Mouse (Mus musculus): ENCODE data around the gene Acer3. TPM values are rescaled to one million over a fixed set of nuclear protein-coding genes. Genes with fewer than 3 reads are reported as not detected.

Gene Acer3
- total RNA-seq, 4 experiments from 2014 or later, result 25.1 to 27.2 (median 25.5) TPM

DNA sequence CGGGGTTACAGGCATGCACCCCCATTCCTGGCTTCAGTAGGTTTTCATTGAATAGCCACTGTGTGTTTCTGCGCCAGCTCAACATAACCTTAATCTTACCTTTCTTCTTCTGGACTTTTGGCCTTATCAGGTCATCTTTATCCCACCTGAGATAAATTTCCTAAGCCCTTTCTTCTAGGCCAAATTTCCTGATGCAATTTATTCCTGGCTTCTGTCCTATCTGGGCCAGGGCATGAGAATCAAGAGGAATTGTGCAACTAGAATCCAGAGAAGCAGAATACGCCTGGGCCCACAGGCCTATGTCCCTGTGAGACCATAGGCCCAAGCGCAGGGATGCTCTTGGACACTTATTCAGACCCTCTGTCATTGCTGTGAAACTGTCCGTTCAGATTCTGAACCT lies 12.5 kb upstream of the Acer3 start:
- DNase-seq (ENCODE audit: low spot score in 2 of 2), result no peak

DNA sequence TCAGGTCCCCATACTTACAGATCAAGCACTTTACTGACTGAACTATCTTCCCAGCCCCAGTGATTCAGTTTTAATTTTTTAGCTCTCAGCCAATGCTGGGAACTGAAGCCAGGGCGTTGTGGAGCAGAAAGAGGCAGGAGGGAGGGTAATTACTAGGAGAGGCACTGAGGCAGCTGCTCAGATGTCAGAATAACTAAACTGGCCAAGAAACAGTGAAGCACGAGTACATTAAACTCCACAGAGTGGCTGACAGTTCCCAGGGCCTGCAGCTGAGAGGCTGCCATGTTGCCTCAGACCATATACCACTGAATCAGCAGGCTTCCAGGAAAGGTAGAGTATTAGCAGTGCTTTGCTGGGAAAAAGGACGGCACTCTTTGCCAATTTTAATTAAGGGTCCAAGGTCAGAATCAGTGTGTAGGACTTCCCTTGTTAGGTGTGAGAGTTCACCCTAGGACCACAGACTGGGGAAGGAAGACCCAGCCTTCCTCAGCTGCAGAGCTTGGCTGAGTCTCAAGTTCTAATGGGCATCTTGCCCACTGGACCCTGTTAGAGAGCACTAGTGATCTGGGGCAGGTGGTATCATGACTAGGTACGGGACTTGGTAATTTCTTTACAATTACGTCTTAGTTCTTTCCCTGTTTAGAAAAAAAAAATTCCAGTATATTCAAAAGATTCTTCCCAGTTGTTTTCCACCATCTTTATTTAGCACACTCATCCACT lies 11.8 kb upstream of the Acer3 start:
- no peak for DNase-seq (ENCODE audit: low spot score in 2 of 2)

DNA sequence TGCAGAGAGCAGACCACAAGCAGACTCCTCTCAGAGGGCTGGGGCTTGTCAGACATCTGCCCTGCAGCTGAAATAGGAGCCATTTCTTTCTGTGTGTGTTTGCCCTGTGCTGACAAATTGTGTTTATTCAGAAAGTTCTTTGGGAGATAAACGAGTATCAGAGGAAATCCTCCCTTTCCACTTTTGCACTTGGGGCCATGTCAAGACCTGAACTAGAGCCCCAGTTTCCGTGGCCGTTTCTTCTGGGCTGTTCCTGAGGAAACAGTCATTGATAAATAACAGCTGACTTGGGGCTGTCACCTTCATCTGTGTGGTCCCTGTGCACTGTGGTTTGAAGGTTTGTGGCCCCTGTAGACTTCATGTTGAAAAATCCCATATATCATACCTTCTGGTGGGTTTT lies 10.9 kb upstream of the Acer3 start:
- DNase-seq (ENCODE audit: low spot score in 2 of 2), result no peak

DNA sequence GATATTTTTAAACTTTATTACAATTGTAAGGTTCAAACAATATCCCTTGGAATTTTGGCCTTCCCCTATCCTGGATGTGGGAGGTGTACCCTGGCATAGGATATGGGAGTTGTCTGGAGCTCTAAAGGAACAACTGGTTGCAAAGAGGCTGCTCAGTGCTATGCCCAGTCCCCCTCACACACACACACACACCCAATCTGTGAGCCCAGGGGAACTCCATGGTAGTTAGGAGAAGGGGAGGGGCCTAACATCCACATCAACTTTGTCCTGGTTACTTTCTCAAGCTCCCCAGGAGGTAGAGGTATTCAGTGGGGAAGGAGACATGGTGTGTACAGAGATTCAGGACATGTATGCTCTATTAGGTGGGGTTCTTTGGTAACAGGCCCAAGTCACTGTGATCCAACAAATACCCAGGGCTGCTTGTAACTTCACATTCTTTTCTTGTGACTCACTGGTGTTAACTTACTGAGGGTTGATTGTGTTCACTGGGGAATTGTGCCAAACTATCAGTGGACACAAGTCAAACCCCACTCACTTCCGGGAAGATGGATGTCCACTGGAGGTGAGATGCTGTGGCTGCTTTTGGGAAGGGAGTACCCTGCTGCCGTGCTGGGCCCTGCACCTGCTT lies 9.5 kb upstream of the Acer3 start:
- DNase-seq (ENCODE audit: low spot score in 2 of 2), result no peak

DNA sequence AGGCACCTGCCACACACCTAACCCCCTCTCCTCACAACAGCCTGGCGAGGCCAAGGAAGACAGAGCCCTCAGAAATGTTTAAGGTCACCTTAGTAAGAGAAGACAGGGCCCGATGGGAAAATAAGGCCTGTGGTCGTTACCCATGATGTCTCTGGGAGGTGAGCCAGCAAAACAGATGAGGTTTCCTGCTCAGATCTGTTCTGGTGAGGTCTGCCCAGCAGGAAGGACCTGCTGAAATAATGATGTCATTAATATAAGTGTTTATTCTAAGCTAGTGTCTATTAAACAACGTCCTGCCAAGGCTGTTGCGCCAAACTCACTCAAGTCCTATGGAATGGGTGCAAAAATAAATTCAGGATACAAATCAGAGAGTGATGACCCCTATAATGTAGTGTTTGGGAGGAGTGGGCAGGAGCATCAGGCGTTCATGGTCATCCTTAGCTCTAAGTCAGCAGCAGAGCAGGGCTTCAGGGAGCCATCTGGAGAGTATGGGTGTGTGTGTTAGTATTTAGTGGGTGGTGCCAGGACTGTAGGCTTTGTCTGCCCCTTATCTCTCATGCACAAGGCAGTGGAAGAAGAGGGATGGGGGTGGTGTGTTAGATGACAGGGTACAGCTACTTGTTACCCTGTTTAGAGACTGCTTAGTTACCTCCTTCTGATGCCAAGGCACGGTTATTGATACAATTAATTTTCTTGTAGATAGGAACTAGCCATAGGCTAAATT lies 8.8 kb upstream of the Acer3 start:
- no peak for DNase-seq (ENCODE audit: low spot score in 2 of 2)

DNA sequence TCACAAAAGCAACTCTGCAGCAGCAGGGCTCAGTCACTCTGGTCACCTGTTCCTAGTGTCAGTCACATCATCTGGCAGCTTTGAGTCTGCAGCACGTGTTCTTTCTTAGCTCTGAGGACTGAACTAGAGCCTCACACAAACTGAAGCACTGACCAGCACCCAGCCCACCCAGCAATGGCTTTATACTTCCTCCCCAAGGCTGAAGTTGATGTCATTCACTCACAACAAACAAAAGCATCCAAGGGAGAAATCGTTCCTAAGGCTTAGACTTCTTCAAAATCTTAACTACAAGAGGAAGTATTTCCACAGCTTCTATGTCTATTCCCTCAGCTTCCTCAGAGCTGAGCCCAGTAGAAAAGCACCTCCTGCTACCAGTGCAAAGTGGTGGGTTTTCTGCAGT lies 7.3 kb upstream of the Acer3 start:
- no peak for DNase-seq (ENCODE audit: low spot score in 2 of 2)

DNA sequence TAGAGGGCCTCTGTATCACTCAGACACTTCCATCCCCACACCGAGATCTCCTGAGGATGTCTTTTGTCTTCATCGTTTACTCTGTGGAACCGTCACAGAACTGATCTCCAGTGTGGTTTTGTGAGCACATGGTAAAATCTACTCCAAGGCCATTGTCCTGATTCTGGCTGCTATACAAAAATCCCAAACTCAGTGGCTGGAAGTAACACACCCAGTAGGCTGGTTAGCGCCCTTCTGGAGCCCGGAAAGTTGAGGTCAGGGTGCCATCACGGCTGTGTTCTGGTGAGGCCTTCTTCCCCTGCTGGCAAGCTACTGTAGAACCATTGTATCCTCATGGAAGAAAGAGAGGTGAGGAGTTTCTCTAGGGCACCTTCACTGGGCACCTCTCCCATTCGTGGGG lies 5.0 kb upstream of the Acer3 start:
- DNase-seq (ENCODE audit: low spot score in 2 of 2), result no peak

DNA sequence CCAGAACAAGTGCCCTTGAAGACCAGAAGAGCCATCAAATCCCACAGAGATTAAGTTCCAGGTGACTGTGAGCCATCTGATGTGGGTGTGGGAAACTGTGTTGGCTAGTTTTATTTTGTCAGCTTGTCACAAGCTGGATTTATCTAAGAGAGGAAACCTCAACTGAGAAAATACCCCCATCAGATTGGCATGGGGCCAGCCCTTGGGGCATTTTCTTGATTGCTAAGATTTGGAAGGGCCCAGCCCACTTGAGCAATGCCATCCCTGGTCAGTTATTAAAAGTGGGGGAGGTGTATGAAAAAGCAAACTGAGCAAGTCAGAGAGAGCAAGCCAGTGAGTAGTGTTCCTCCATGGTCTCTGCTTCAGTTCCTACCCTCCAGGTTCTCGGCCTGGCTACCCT lies 3.2 kb upstream of the Acer3 start:
- no peak for DNase-seq (ENCODE audit: low spot score in 2 of 2)

DNA sequence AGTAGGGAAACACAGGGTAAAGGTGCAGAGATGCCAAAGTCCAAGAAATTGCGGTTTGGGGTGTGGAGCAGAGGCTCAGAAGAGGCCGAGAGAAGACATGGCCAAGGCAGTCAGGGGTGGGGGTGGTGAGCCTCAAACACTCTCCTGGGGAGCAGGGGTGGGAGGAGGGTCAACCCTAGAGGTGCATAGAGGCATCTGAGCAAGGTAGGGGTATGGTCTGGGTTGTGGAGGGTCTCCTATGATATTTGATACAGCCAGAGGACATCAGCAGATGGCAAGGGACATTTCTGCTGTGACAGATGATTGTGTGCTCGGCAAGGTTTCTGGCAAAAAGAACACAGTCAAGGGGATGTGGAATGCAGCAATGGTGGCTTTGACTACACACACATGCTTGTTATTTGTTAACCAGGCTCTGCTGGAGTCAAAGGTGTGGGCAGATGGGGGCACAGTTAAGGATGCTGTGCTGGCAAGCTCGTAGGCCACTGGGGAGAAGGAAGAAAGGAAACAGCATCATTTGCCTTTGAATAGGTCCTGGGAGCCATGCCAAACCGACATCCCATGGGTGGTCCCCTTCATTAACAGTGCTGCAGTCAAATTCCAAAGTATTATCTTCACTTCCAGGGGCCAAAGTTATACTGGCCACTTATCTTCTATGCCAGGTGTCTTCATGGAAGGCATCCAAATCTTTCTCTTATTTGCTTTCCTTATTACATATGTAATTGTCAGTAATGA lies 2.4 kb upstream of the Acer3 start:
- no peak for DNase-seq (ENCODE audit: low spot score in 2 of 2)

DNA sequence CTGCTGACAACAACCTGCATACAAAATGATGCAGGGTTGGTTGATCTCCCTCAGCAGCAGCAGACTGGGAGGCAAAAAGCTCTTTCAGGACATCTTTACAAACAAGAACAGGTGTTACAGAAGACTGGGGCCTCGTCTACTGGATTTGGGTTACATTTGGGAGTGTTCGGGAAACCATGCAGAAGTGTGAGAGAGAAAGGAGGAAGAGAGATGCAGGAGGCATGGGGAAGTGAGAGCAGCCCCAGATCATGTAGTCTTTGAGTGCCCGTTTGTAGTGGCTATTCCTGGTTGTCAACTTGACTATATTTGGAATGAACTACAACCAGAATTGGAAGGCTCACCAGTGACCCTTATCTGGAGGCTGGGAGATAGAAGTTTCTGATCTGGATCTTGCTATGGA lies 1.4 kb upstream of the Acer3 start:
- DNase-seq (ENCODE audit: low spot score in 2 of 2), result no peak

DNA sequence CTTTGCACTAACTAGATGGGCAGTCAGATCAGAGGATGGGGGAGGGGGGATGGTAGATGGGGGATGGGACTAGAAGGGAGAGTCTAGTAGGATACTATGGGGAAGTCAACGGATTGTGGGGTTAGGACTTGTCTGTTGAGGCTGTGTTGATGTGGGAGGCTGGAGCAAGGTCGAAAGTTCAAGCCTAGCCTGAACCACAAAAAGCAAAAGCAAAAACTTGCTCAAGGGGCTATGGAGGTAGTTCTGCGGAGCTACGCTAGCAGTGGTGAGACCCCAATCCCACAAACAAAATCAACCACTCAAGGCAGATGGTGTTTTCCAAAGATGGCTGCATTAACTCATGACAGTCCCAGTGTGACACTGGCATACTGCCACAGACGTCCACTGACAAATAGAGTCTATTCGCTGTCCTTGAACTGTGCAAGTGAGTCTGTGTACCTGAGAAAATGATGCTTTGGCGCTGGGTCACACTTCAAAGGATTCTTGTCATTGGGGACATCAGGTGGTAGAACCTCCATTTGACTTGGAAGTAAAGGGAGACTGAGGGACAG lies 927 bp downstream of the Acer3 start:
- DNase-seq (ENCODE audit: low spot score in 2 of 2), result no peak

DNA sequence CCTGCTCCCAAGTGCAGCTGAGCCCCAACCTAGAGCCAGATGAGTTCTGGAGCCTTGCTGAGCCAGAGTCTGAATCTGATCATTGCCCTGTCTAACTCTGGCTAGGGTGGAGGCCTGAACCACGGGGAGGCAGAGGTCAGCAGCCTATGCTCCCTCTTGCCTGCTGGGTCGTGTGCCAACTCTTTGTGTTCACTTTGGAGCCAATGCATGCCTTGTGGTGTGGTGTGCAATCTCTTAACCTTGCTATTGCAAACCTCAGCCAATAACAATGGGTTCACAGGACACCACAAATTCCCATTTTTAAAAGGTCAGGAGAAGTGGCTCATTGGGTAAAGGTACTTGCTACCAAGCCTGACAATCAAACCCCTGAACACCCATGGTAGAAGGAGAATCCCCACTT lies 4.4 kb downstream of the Acer3 start:
- DNase-seq (ENCODE audit: low spot score in 2 of 2), result no peak

DNA sequence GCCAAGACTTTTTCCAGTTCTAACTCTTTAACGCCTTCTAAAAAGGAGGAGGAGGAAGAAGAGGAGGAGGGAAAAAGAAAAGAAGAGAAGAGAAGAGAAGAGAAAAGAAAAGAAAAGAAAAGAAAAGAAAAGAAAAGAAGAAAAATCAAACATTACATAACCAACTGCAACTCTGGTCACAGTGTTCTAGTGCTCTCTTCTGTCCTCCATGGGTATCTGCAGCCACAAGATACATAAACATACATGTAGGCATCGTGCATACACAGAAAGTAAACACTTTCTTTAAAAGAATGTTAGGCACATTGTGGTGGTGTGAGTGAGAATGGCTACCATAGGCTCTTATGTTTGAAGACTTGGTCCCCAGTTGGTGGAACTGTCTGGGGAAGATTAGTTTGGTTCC lies 5.9 kb downstream of the Acer3 start:
- no peak for DNase-seq (ENCODE audit: low spot score in 2 of 2)

DNA sequence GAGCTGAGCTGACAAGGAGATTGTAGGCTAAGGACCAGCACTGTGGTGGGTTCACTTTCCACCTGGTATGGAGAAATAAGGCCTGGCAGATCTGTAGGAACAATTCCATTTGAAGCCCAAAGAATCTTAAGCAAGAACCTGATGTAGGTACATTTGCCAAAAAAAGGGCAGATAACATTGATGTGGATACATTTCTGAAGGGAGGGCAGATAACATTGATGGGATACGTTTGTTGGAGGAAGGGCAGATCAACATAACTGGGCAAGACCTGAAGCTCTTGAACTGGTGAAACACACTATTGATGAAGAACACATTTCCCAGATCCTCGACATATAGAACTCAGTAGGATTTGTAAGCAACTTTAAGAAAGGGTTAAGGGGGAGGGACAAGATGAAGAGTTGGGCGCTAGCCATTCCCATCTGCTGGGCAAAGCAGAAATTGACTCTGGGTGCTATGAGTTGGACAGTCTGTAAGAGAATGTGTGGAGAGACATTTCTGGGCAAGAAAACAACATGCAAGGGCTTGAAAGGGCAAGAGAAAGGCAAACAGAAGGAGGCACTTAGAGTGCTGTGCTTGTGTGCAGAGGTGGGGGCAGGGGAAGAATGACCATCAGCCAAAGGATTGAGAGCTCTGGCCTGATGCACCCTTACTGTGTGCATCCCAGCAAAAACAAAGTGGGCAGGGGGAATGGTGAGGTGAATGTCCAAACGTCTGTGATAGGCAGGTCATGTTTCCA lies 8.7 kb downstream of the Acer3 start:
- no peak for DNase-seq (ENCODE audit: low spot score in 2 of 2)

DNA sequence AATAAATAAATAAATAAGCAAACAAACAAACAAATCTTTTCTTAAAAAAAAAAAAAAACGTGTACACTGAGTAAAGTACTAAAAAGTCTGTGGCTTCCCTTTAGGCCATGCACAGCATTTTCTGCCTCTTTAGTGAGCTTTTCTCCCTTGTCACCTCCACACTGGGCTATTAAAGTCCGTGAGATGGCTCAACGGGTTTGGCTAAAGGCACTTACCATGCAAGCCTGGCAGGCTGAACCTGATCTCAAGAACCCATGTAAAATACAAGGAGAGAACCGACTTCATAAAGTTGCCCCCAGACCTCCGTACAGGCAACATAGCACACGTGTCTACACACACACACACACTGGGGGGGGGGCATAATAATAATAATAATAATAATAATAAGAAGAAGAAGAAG lies 10.7 kb downstream of the Acer3 start:
- no peak for DNase-seq (ENCODE audit: low spot score in 2 of 2)

DNA sequence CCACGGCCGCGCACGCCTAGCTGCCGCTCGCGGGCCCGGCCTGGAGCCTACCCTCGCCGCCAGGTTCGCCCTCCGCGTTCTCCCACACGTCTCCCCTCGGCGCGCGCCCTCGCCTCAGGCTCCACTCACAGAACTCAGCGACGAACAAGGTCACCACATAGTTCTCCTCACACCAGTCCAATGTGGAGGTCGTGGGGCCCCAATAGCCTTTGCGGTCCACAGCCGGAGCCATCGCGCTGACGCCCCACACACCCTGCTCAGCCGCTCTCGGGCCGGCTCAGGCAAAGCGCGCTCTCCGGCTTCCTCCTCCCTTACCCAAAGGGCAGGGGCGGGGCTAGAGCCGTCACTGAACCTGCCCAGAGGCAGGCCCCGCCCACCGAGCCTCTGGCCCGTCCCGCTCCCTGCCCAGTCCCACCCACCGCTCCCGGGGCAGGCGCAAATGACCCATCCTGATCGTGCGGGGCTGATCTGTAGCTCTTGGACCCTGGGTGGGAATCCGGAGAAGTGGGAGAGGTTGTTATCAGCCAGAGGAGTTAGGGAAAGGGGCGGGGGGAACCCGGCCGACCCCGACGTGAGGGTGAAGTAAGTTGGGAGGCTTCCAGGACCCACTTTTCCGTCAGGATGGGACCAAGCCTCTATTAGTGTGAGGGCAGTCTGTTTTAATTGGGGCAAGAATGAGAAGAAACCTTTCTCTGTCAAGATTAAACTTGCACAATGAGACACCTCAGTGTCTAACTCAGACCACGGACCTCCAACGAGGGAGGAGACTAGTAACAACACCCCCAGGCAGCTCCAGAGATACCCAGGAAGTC lies 11.6 kb downstream of the Acer3 start:
- peak; percentile 77 to 90 for DNase-seq (ENCODE audit: low spot score in 2 of 2)

DNA sequence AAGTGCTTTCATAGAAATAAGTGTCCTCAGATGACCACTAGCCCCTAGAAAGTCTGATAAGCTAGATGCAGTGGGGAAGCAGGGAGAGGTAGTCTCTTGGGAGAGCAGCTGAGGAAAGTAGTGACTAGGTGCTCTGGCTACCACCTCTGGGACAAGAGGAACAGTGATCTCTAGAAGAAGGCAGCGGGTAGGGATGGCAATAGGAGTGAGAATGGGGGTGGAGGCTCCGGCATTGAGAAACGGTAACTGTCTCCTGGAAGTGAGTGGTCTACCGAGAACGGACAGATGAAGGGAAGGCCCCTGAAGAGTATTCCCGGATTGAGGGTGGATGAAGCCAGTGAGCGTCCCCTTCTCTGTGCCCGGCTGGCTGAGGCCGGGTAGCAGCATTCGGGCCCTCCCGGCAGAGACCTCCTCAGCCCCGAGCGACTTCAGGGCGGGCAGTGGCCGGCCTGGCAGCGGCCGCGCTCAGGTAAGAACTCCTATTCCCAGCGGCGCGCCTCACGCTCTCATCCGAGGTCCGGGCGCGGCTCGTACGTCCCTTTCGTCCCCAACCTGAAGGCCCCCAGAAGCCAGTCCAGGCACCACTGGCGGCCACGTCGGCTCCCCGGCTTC lies 12.3 kb downstream of the Acer3 start:
- peak in 1 of 2 experiments; percentile 22 for DNase-seq (ENCODE audit: low spot score in 2 of 2)

DNA sequence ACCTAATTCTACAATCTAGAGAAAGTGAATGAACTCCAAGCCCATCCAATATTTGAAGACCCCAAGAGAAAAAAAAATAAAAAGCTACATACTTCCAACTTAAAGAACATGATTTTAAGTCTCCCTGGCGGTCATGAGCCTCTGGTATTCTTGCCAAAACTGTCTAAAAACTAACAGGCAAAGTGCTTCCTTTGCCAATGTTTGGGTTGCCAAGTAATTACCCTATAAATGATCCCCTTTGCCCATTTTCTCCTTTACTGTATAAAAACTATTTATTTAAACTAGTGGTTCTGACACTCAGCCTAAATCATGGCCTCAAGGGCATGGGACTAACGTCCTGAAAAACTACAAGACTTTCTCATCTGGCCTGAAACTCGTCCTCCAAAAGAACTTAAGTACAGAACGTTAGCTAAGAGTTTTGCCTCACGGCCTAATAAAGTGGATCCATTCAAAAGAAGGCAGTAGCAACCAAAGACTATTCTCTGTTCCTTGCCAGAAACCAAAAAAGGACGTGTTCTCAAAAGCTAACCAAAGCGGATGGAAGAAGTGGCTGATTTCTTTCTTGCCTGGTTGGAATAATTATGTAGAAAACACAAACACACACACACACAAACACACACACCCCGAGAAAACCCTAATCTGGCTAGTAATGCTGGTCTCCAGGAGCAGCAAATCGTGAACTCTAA lies 12.9 kb downstream of the Acer3 start:
- no peak for DNase-seq (ENCODE audit: low spot score in 2 of 2)

DNA sequence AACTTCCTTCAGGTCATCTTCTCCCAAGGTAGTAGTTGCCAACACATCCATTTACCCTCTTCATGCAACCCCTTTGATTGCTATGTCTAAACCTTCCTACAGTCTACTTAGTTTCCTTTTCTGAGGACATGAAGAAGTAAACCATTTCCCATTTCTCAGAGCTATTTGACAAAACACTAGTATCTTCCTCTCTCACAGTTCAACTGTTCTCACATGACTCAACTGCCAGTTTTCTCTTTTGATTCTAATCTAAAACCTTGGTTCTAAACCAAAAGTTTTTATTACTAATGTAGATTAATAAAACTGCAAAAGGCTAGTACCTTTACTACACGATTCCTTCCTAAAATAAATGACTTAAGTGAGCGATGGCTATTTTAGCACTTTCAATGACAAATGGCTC lies 13.6 kb downstream of the Acer3 start:
- no peak for DNase-seq (ENCODE audit: low spot score in 2 of 2)

Measured in left cerebral cortex, adult 8-10 months (tissue).